ENCODE assay signal across 15 mouse cellular contexts in genomic region chr5:121769827-121770226, GRCm38 (mm10). TPM values are rescaled to one million over a fixed set of nuclear protein-coding genes. Genes with fewer than 3 reads are reported as not detected.
DNase-seq lines count a peak whose midpoint lies in the region.
"Had no signal": no experiment of that assay in that cellular context is flagged by ENCODE, and none has a peak within 500 bp of the region (broad histone marks: within the 10 kb centered on the region; RNA-seq: fewer than 3 reads in every experiment).

No protein-coding gene starts in this region.

- DNase-seq in kidney, postnatal 10 days, result peak; percentile 70
- no peak for DNase-seq in kidney, adult 11 months
- peak; percentile 17 for DNase-seq in urinary bladder, postnatal 14 days (ENCODE audit: low spot score)
- no peak for DNase-seq in urinary bladder, postnatal 25 days (ENCODE audit: low spot score)
- DNase-seq in heart, postnatal 36 days, result peak; percentile 29 to 43
- DNase-seq in lung, postnatal 4 days, result peak; percentile 36 to 70
- no peak for DNase-seq in right cerebral cortex, postnatal 4 days
- no peak for DNase-seq in cerebellum, postnatal 4 days (ENCODE audit: low spot score in 2 of 2)
- DNase-seq: adrenal gland, postnatal 36 days; cerebellum, adult 9-10 months; gastrocnemius, postnatal 10 days; kidney, adult 9 months; layer of hippocampus, adult 9-11 months; right cerebral cortex, postnatal 14 days; thymus, postnatal 36 days had no signal

- intact Hi-C loops in heart, postnatal 36 days (cut with DNase I), result no loop called here

RNA-seq across cellular contexts. Expression of gene Atxn2, which starts 58.7 kb away (rescaled TPM):
- 100 to 1,000 TPM; 138 to 149 TPM for total RNA-seq in heart, postnatal 36 days (2021)

Comparison
In these comparisons a context has a peak if more than half of its experiments do, and no peak if none do; other contexts are left out.
1. DNase-seq: peak in kidney, postnatal 10 days (single experiment), urinary bladder, postnatal 14 days (single experiment), heart, postnatal 36 days (2 of 2) and lung, postnatal 4 days (2 of 2); none in kidney, adult 11 months (single experiment), urinary bladder, postnatal 25 days (single experiment), right cerebral cortex, postnatal 4 days (single experiment) and cerebellum, postnatal 4 days (0 of 2).